Mouse (Mus musculus) cortical plate, adult 2 months (tissue): ENCODE measurements around the gene Haus2.

ENCODE experiments used
- CTCF ChIP-seq: fragments of 200-500 bp; IDR thresholded peaks from 2 replicates; pipeline ENCODE4 v1.5.1; 2011; ENCODE audit warnings: mild to moderate bottlenecking, control low read depth, low read length; ENCODE audit not compliant: insufficient read depth; ENCODE audit errors: extremely low read depth
- POLR2A ChIP-seq: fragments of 200-500 bp; IDR thresholded peaks from 2 replicates; pipeline ENCODE4 v1.6.1; 2011; ENCODE audit warnings: mild to moderate bottlenecking, low read length, control low read depth; ENCODE audit not compliant: insufficient read depth; ENCODE audit errors: extremely low read depth

DNA sequence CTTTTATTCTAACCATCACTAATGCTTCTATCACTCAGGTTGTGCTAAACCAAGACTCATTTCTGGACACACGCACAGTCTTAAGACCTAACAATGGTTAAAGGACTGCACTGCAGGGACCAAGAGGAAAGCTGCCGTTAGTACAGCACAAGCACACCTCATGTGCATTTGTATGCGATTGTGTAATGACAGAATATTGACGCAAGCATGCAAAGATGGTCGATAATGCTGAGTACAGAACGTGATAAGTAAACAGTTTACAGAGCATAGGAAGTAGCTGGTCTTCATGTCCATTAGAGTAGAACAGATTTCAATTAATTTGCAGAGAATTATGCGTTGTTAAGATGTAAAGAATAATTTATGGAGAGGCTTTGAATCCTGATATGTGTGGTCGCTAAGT lies 31.7 kb downstream of the Haus2 start:
- TF ChIP-seq POLR2A, result no peak
- TF ChIP-seq CTCF, result no peak
